Mouse (Mus musculus) ES-E14 (cell line): ENCODE data around the gene Osbpl10.

ENCODE experiments used
- CHD2 ChIP-seq: IDR thresholded peaks from 2 replicates; pipeline ENCODE4 v1.6.1; 2014; ENCODE audit warnings: mild to moderate bottlenecking, low read depth, low read length, inconsistent platforms
- HCFC1 ChIP-seq: IDR thresholded peaks from 2 replicates; pipeline ENCODE4 v1.6.1; 2012; ENCODE audit warnings: low read length, inconsistent platforms, borderline replicate concordance; ENCODE audit not compliant: insufficient read depth
- MAFK ChIP-seq: IDR thresholded peaks from 2 replicates; pipeline ENCODE4 v1.6.1; 2014; ENCODE audit warnings: mild to moderate bottlenecking, low read depth, low read length, inconsistent platforms; ENCODE audit not compliant: insufficient read depth
- ZC3H11A ChIP-seq: IDR thresholded peaks from 2 replicates; pipeline ENCODE4 v1.6.1; 2012; ENCODE audit warnings: low read depth, mild to moderate bottlenecking, inconsistent platforms, low read length, borderline replicate concordance
- ZNF384 ChIP-seq: IDR thresholded peaks from 2 replicates; pipeline ENCODE4 v1.6.1; 2012; ENCODE audit warnings: low read depth, low read length, inconsistent platforms

DNA sequence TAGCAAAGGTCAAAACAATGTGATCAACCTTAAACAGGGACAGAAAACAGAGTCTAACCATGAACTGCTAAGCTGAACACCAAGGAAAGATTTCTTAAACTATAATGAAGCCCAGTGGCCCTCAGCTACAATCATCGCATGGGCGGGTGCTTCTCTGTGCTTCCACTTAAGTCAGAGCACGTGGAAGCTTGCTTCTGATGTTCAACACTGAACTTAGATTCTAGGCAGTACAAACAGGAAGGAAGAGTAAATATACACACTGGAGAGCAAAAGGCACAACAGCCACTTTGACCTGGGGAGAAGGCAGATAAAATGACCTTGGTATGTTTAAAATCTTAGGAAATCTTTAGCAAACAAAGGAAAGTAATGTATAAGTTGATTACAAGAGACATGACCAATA, 293.2 kb downstream of the Osbpl10 start:
- TF ChIP-seq ZNF384 (no peak), CHD2 (no peak), HCFC1 (no peak), ZC3H11A (no peak), MAFK (no peak)
